Mouse (Mus musculus): ENCODE results near the gene Chmp2b. TPM values are rescaled to one million over a fixed set of nuclear protein-coding genes. Genes with fewer than 3 reads are reported as not detected.

The Chmp2b gene
- 50.3 and 61.0 TPM in 2 replicates for total RNA-seq (2021)
- long read RNA-seq, experiment 1, transcript Chmp2b-201 (6 exons, 1,872 nt): major isoform, 80 of 83 reads
- long read RNA-seq, experiment 1, partial matches to known transcripts: 1 of 83 reads
- long read RNA-seq, experiment 1, other reads (novel, unspliced or antisense): 1 of 83 reads
- long read RNA-seq, experiment 2, transcript Chmp2b-201 (6 exons, 1,872 nt): major isoform, 36 of 39 reads
- long read RNA-seq, experiment 2, partial matches to known transcripts: 2 of 39 reads
- long read RNA-seq, experiment 2, other reads (novel, unspliced or antisense): 0 of 39 reads

- DNase-seq: peak; percentile 90
Measured at GRCm38 (mm10) chr16:65561963-65562863, at the start of gene Chmp2b. Chmp2b (minus strand) TSS chr16:65562726.

GRCm38 (mm10) chr16:65611678-65612077 is 49.2 kb upstream of the Chmp2b start:
- DNase-seq: no peak

GRCm38 (mm10) chr16:65600798-65601197 is 38.3 kb upstream of the Chmp2b start:
- DNase-seq: no peak

GRCm38 (mm10) chr16:65586111-65586865 is 23.8 kb upstream of the Chmp2b start:
- DNase-seq: no peak

- no peak for DNase-seq
Measured at GRCm38 (mm10) chr16:65585699-65586098, 23.2 kb upstream of the Chmp2b start.

- no peak for DNase-seq
Measured at GRCm38 (mm10) chr16:65577298-65578029, 14.9 kb upstream of the Chmp2b start.

GRCm38 (mm10) chr16:65568853-65569252 is 6.3 kb upstream of the Chmp2b start:
- DNase-seq: no peak

- no peak for DNase-seq
Measured at GRCm38 (mm10) chr16:65564951-65565350, 2.4 kb upstream of the Chmp2b start.

GRCm38 (mm10) chr16:65564306-65564705 is 1.8 kb upstream of the Chmp2b start:
- no peak for DNase-seq

GRCm38 (mm10) chr16:65562864-65563206 is 309 bp upstream of the Chmp2b start:
- DNase-seq: no peak

- no peak for DNase-seq
Measured at GRCm38 (mm10) chr16:65560996-65561962, 1.2 kb downstream of the Chmp2b start.

- no peak for DNase-seq
Measured at GRCm38 (mm10) chr16:65559591-65559990, 2.9 kb downstream of the Chmp2b start.

- DNase-seq: no peak
Measured at GRCm38 (mm10) chr16:65557369-65557768, 5.2 kb downstream of the Chmp2b start.

- no peak for DNase-seq
Measured at GRCm38 (mm10) chr16:65554267-65554666, 8.3 kb downstream of the Chmp2b start.

- no peak for DNase-seq
Measured at GRCm38 (mm10) chr16:65550814-65551213, 11.7 kb downstream of the Chmp2b start.

- no peak for DNase-seq
Measured at GRCm38 (mm10) chr16:65548960-65549359, 13.6 kb downstream of the Chmp2b start.

- no peak for DNase-seq
Measured at GRCm38 (mm10) chr16:65543676-65544293, 18.7 kb downstream of the Chmp2b start.

GRCm38 (mm10) chr16:65533315-65533999 is 29.1 kb downstream of the Chmp2b start:
- DNase-seq: peak; percentile 64

GRCm38 (mm10) chr16:65531663-65532062 is 30.9 kb downstream of the Chmp2b start:
- no peak for DNase-seq

GRCm38 (mm10) chr16:65529589-65529988 is 32.9 kb downstream of the Chmp2b start:
- no peak for DNase-seq

Data from adrenal gland, postnatal 14 days (tissue).